Mouse (Mus musculus): ENCODE results near the gene Pik3r2.

Gene Pik3r2

GRCm38 (mm10) chr8:70730956-70731355 lies 45.6 kb downstream of the Pik3r2 start:
- no peak for DNase-seq

- DNase-seq: no peak
These were observed 46.6 kb downstream of the Pik3r2 start for GRCm38 (mm10) chr8:70729808-70730475.

GRCm38 (mm10) chr8:70726721-70727120 lies 49.8 kb downstream of the Pik3r2 start:
- DNase-seq: no peak

GRCm38 (mm10) chr8:70725792-70726447 lies 50.6 kb downstream of the Pik3r2 start:
- peak in 1 of 2 experiments; percentile 29 for DNase-seq

- no peak for DNase-seq
These were observed 52.3 kb downstream of the Pik3r2 start for GRCm38 (mm10) chr8:70724216-70724615.

- DNase-seq: peak; percentile 3 to 5
These were observed 52.9 kb downstream of the Pik3r2 start, which contains the start of gene Pde4c for GRCm38 (mm10) chr8:70723486-70724210. Gene Pde4c, plus strand, starts transcription at chr8:70723720.

- DNase-seq: peak in 1 of 2 experiments; percentile 16
These were observed 54.9 kb downstream of the Pik3r2 start for GRCm38 (mm10) chr8:70721601-70722000.

GRCm38 (mm10) chr8:70720739-70721138 lies 55.8 kb downstream of the Pik3r2 start:
- DNase-seq: peak; percentile 88 to 94

- DNase-seq: peak; percentile 19 to 23
These were observed 56.7 kb downstream of the Pik3r2 start for GRCm38 (mm10) chr8:70719796-70720270.

- peak; percentile 81 to 85 for DNase-seq
These were observed 58.2 kb downstream of the Pik3r2 start, which contains the start of gene Gm3336 for GRCm38 (mm10) chr8:70718297-70718696. Gene Gm3336, plus strand, starts transcription at chr8:70718543.
